Mouse (Mus musculus) G1E (cell line): ENCODE data around the gene Cnot4.

Source experiments
- CTCF ChIP-seq: IDR thresholded peaks from 2 replicates; pipeline ENCODE4 v1.5.1; 2012; ENCODE audit warnings: low read depth, low read length, inconsistent platforms, mixed read lengths
- GATA1 ChIP-seq: IDR thresholded peaks from 2 replicates; pipeline ENCODE4 v1.6.1; 2012; ENCODE audit warnings: borderline replicate concordance, low read length, inconsistent platforms, mixed read lengths
- GATA2 ChIP-seq: IDR thresholded peaks from 2 replicates; pipeline ENCODE4 v1.6.1; 2012; ENCODE audit warnings: low read depth, low read length, inconsistent platforms, borderline replicate concordance

- TF ChIP-seq CTCF (no peak), GATA1 (no peak), GATA2 (no peak)
These were observed 122.8 kb downstream of the Cnot4 start for GRCm38 (mm10) chr6:35010705-35011104.
